20 mouse cellular contexts compared by ENCODE assay signal in the genomic region with DNA sequence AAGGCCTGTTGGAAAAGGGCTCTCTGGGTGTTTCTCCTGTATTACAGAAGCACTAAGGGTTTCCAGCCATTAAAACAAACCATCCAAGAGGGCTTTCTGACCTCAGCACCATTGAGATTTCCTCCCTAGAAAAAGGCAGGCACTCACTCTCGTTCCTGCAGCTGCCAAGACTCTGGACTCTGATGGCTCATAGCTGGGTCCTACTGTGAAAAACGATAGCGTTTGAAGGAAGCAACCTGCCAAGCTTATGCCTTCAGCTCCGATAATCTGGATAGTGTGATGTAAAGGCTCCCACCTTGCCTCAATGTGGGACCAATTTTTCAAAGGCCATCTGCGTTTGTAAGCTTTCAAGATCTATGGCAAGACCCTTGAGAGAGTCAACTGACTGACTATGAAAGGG. TPM values are rescaled to one million over a fixed set of nuclear protein-coding genes. Genes with fewer than 3 reads are reported as not detected.
A peak's percentile ranks its signal among the peaks of the same experiment; 100 is the strongest.
DNase-seq lines count a peak whose midpoint lies in the region; ATAC-seq and TF ChIP-seq lines count a peak whose summit lies in the region.
"Had no signal": no experiment of that assay in that cellular context is flagged by ENCODE, and none has a peak within 500 bp of the region (broad histone marks: within the 10 kb centered on the region; RNA-seq: fewer than 3 reads in every experiment).

No protein-coding gene starts in this region.

- ATAC-seq in limb, embryonic 14.5 days (ENCODE audit: low FRiP score, low read depth): no peak
- ATAC-seq: intestine, postnatal 0 days; liver, embryonic 12.5 days had no signal

- WGBS in limb, embryonic 14.5 days: 53% methylated on average over 5 of the region's 5 CpGs

- peaks cover 5% of the 10 kb centered on the region; the same call in 1 of the 2 replicates for H3K4me1 ChIP-seq in cortical plate, adult 2 months (ENCODE audit: control insufficient read depth, insufficient read depth, low read length)
- H3K4me1 ChIP-seq in limb, embryonic 14.5 days (ENCODE audit: control insufficient read depth, insufficient read depth, low read length): peaks cover 35% of the 10 kb centered on the region
- H3K4me1 ChIP-seq: forebrain, embryonic 12.5 days; hindbrain, embryonic 12.5 days; liver, embryonic 12.5 days had no signal

- peak overlapping the region; percentile 84 for H3K27ac ChIP-seq in left cerebral cortex, adult 2 months
- peak overlapping the region; percentile 78 for H3K27ac ChIP-seq in cortical plate, adult 2 months (ENCODE audit: insufficient read depth, low read length)
- peak overlapping the region; percentile 67; the same call in 1 of the 2 replicates for H3K27ac ChIP-seq in limb, embryonic 14.5 days (replicated peaks; ENCODE audit: low read depth, low read length)
- H3K27ac ChIP-seq: forebrain, embryonic 12.5 days; hindbrain, embryonic 12.5 days; liver, embryonic 12.5 days had no signal

- TF ChIP-seq POLR2A in cortical plate, adult 2 months (IDR thresholded peaks at IDR 0.05; ENCODE audit: extremely low read depth, insufficient read depth, low read length): no peak
- no peak for TF ChIP-seq POLR2A in limb, embryonic 14.5 days (IDR thresholded peaks at IDR 0.05; ENCODE audit: borderline replicate concordance, extremely low read depth, insufficient read depth, insufficient read length)

- H3K4me3 ChIP-seq in left cerebral cortex, adult 2 months: no peak overlapping the region
- H3K4me3 ChIP-seq in cortical plate, adult 2 months (ENCODE audit: insufficient read depth, low read length): no peak overlapping the region
- no peak overlapping the region for H3K4me3 ChIP-seq in limb, embryonic 14.5 days (replicated peaks; ENCODE audit: low read length)
- H3K4me3 ChIP-seq: erythroblast, embryonic 14.5 days; forebrain, embryonic 12.5 days; heart, embryonic 12.5 days; hindbrain, embryonic 12.5 days; liver, embryonic 12.5 days had no signal

- DNase-seq in heart, postnatal 10 days: peak; percentile 39 to 40
- no peak for DNase-seq in heart, adult 11 months
- no peak for DNase-seq in left cerebral cortex, adult 2 months (ENCODE audit: extremely low spot score in 1 of 2, low spot score in 2 of 2)
- no peak for DNase-seq in left cerebral cortex, postnatal 36 days (ENCODE audit: low spot score in 2 of 2)
- no peak for DNase-seq in limb, embryonic 14.5 days (ENCODE audit: low spot score)
- no peak for DNase-seq in embryo, embryonic 11 days
- DNase-seq: adrenal gland, postnatal 25 days; cerebellum, adult 8-10 months; cerebellum, postnatal 36 days; gastrocnemius, postnatal 36 days; right cerebral cortex, postnatal 4 days; thymus, adult 2 months had no signal

- H3K4me2 ChIP-seq in limb, embryonic 14.5 days (replicated peaks; ENCODE audit: low read depth, low read length, severe bottlenecking): no peak overlapping the region
- H3K4me2 ChIP-seq: forebrain, embryonic 12.5 days; heart, embryonic 12.5 days; hindbrain, embryonic 12.5 days; liver, embryonic 12.5 days; midbrain, embryonic 11.5 days had no signal

- H3K9ac ChIP-seq in limb, embryonic 14.5 days (ENCODE audit: low read depth, low read length, severe bottlenecking): no peak overlapping the region
- H3K9ac ChIP-seq: forebrain, embryonic 12.5 days; heart, embryonic 12.5 days; hindbrain, embryonic 12.5 days; liver, embryonic 12.5 days had no signal

- H3K27me3 ChIP-seq in limb, embryonic 14.5 days (ENCODE audit: control insufficient read depth, insufficient read depth, low read length): no peaks in the 10 kb centered on the region
- H3K27me3 ChIP-seq: forebrain, embryonic 12.5 days; heart, embryonic 12.5 days; hindbrain, embryonic 12.5 days; liver, embryonic 12.5 days had no signal

- H3K9me3 ChIP-seq in limb, embryonic 14.5 days (ENCODE audit: control insufficient read depth, low read length): no peaks in the 10 kb centered on the region
- H3K9me3 ChIP-seq: heart, embryonic 12.5 days; hindbrain, embryonic 12.5 days; liver, embryonic 12.5 days had no signal

- no peak for TF ChIP-seq CTCF in left cerebral cortex, adult 2 months (IDR thresholded peaks at IDR 0.05)
- TF ChIP-seq CTCF in cortical plate, adult 2 months (IDR thresholded peaks at IDR 0.05; ENCODE audit: extremely low read depth, insufficient read depth, low read length): no peak

- H3K36me3 ChIP-seq in limb, embryonic 14.5 days (ENCODE audit: control insufficient read depth, insufficient read depth, low read length): no peaks in the 10 kb centered on the region
- H3K36me3 ChIP-seq: forebrain, embryonic 12.5 days; heart, embryonic 12.5 days; hindbrain, embryonic 12.5 days; liver, embryonic 12.5 days had no signal

- intact Hi-C loops in heart, postnatal 10 days (cut with DNase I): no loop called here
- intact Hi-C loops in left cerebral cortex, adult 2 months (cut with DNase I): no loop called here
- intact Hi-C loops in left cerebral cortex, postnatal 36 days (cut with DNase I): no loop called here

RNA-seq across cellular contexts. Expression of a gene that starts 24.3 kb away (rescaled TPM):
- total RNA-seq in heart, postnatal 10 days (2021): 10 to 100 TPM; 35.9 to 42.5 TPM
- total RNA-seq in left cerebral cortex, adult 2 months (2021): 10 to 100 TPM; 61.4 to 63.8 TPM
- 10 to 100 TPM; 58.5 to 68.8 TPM for total RNA-seq in left cerebral cortex, postnatal 36 days (2021)
- polyA plus RNA-seq in cortical plate, adult 2 months (2012; rRNA removed): 42.8 and 44.8 TPM in 2 replicates
- polyA plus RNA-seq in limb, embryonic 14.5 days (2012; rRNA removed): 70.1 and 91.7 TPM in 2 replicates
- 103 and 113 TPM in 2 replicates for polyA plus RNA-seq in limb, embryonic 14.5 days (2014; fragmentation: Nextera tagmentation; extraction: Ambion mirVana)

RNA-seq across cellular contexts. Expression of a gene that starts 43.6 kb away (rescaled TPM):
- 10 to 100 TPM; 18.1 to 19.5 TPM for total RNA-seq in heart, postnatal 10 days (2021)
- 10 to 100 TPM; 19.7 to 20.0 TPM for total RNA-seq in left cerebral cortex, adult 2 months (2021)
- total RNA-seq in left cerebral cortex, postnatal 36 days (2021): 10 to 100 TPM; 19.0 to 19.7 TPM
- 18.4 and 20.2 TPM in 2 replicates for polyA plus RNA-seq in cortical plate, adult 2 months (2012; rRNA removed)
- 38.7 and 39.8 TPM in 2 replicates for polyA plus RNA-seq in limb, embryonic 14.5 days (2012; rRNA removed)
- polyA plus RNA-seq in limb, embryonic 14.5 days (2014; fragmentation: Nextera tagmentation; extraction: Ambion mirVana): 60.8 and 70.8 TPM in 2 replicates

Comparison
In these comparisons a context has a peak if more than half of its experiments do, and no peak if none do; other contexts are left out.
1. DNase-seq: peak in heart, postnatal 10 days (2 of 2); none in heart, adult 11 months (single experiment), left cerebral cortex, adult 2 months (0 of 2), left cerebral cortex, postnatal 36 days (0 of 2), limb, embryonic 14.5 days (single experiment) and embryo, embryonic 11 days (single experiment).
2. Peak in every context shown above with its lines, with median percentiles within 50 percentile points of each other: H3K27ac ChIP-seq.